Mouse (Mus musculus): ENCODE measurements around the gene Apba2.

Apba2 gene

DNA sequence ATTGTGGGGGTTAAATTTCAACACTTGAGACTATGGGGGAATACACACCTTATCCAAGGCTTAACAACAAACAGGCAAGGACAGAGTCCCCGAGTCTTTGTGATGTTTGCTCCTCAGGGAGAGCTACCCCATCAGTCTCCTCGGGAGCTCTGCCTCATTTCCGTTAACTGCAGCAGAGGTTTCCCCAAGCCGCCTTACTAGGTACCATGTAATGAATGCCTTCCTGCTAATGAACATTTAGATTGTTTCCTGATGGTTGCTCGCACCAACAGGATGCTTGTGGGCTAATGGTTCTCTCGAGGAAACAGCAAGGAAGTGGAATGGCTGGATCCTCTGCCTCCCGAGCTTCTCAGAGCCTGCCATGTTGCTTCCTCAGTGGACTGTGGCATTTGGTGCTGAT lies 155.3 kb downstream of the Apba2 start:
- DNase-seq (ENCODE audit: low read depth, low spot score), result no peak

DNA sequence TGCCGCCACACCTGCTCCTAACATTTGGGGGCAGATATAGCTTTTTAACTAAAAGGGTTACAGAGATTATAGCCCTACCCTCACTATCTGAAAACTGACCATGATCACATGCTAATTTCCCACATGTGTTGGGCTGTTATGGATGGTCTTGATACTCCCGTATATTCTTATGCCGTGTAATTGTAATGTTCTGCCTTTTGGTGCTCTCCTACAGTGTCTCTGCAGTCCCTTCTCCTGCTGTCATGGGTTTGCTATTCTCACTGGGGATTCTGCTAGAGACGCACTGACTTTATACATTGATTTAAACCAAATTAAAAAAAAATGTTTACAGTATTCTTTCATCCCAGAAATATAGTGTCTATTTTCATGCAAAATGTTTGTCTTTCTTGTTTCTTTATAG lies 157.4 kb downstream of the Apba2 start:
- DNase-seq (ENCODE audit: low read depth, low spot score), result no peak

DNA sequence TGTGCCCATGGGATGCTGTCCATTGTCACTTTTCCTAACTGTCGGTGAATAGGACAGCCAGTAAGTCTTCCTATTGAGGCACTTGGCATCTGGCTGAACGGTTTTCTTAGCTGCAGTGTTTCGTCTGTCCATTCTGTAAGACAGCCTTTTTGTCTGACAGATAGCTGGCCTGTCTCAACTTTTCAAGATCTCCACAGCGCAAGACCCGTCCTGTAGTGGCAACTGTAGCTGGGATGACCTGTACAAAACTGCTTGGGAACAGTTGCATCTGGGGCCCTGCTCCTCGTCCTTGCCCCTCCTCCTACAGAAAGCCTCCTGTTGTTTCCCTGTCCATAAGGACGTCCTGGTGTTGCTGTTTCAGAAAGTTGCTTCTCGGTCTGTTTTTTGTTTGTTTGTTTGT lies 157.8 kb downstream of the Apba2 start:
- no peak for DNase-seq (ENCODE audit: low read depth, low spot score)

DNA sequence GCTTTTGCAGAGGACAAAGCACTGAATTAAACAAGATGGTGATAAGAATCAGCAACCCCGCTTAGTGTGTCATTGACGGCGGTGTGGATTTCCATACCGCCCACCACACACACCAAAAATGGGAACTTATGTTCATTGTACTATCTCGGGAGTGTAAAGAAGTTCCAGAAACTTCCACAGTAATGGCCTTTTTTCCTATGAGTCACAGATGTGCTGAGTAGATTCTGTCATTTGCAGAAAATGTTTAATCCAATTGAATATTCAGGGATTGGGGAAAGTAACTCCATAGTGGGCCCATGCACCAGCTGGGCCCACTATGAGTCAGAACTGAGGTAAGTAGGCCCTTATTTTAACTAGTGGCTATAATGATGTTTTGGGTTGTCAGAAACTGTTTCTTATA lies 161.0 kb downstream of the Apba2 start:
- no peak for DNase-seq (ENCODE audit: low read depth, low spot score)

DNA sequence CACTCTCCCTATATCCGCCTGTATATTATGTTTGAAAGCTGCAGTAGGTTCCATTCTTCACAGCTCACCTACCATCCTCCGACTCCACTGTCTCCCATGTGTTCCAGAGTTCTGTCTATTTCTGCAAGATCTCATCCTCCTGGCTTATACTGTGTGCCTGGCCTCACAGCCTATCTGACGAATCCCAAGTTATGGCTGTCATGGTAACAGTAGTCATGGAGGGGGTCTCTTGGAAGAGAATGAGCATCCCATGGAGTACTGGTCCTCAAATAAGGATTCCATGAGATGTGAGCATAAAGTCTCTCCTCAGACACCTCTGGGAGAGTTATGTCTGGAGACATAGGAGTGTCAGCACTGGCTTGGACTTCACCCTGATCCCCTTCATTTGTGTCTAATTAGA lies 162.1 kb downstream of the Apba2 start:
- no peak for DNase-seq (ENCODE audit: low read depth, low spot score)

DNA sequence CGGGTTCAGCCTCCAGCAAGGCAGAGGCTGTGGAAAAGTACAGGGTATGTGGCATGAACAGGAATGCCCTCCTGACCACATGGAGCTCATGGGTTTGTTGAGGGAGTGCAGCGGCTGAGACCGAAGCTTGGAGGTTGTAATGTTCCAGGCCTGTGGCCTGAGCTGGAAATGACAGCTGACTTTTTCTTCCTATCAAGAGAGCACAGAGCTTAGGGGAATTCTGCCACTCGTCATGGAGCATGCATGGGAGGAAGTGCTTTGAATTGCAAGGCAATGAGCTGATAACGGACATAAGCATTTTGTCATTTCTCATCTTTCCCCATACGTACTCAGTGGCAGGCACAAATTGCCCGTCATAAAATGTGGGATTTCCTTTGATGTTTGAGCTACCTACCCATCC lies 163.6 kb downstream of the Apba2 start:
- no peak for DNase-seq (ENCODE audit: low read depth, low spot score)

DNA sequence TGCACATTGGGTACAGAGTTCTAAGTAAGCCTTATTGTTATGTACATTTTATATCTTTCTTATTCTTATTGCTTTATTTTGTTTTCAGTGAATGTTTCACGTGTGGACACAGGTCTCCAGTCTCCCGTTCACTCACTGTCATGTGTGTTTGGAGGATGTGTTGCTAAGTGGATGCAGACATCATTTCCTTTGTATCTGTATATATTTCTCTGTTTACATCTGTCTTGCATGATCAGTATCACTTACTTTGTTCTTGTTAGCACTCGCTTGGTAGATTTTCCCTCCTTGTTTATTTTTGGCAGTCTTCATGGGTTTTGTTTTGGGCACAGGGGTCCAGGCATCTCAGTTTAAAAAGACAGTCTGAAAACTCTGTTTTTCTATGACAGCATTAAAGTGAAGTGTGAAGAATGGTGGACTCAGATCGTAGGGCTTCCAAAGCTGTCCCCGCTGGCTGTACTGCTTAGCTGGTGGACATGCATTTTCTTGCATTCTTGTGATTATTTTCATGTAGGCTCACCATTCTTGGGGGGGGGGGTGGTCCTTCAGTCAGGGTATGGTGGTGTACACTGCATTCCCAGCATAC lies 164.3 kb downstream of the Apba2 start:
- DNase-seq (ENCODE audit: low read depth, low spot score), result no peak

DNA sequence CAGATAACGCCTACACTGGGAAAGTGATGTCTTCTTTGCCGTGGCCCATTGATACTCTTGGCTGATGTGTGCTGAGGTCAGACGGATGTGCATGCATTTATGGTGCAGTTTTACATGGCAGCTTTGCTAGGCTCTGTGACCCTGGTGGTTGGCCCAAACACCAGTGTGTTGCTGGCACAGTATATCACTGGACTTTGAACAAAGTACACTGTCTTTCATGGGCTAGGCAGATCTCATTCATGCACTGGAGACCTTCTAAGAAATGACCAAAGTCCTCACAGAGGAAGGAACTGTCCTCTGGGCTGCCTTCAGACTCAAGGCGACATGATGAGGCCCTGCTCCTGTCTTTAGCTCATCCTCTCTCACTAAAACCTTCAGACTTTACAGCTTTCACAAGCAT lies 166.5 kb downstream of the Apba2 start:
- no peak for DNase-seq (ENCODE audit: low read depth, low spot score)

DNA sequence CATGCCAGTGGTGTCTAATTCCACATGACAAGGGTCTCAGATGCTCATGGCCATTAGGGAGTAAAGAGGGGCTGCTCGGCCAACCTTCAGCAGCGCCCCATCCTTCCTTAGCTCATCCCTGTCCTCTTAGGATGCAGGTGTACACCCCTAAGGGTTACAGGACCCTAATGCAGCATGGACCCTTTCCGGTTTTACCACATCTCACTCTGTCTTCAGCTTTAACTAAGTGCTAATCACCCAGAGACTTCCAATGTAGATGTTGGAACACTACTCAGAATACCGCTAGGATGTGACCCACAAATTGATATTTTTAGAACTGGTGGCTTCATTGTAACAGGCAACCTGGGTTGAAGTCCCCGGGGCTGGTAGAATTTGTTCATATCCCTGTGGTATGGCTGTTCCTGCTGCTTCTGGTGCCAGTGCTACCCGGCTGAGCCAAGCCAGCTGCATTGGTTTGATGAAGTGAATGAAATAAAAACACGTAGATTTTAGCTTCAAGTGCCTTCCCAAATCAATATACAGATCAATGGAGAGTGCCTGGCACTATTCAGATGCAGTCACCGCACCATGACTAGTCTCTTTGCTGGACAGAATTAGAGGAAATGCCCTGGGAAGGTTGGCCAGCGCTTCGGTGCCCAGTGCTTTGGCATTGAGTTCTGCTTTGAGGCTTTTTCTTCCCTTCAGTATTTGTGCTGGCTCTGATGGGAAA lies 178.4 kb downstream of the Apba2 start:
- no peak for DNase-seq (ENCODE audit: low read depth, low spot score)

DNA sequence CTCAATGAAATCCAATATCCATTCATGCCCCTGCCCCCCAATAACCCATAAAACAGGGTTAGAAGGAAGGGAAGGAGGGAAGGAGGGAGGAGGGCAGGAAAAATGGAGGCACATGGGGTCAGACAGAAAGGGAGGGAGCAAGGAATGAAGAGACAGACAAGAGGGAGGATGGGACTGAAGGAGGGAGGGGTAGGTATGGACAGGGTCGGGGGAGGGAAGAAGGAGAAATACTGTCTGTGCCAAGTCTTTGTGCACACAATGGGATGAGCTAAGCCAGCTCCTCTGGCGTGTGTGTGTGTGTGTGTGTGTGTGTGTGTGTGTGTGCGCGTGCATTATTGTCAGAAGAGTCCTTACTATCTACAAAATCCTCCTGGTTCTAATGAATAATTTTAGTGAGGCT lies 183.4 kb downstream of the Apba2 start:
- DNase-seq (ENCODE audit: low read depth, low spot score), result no peak

DNA sequence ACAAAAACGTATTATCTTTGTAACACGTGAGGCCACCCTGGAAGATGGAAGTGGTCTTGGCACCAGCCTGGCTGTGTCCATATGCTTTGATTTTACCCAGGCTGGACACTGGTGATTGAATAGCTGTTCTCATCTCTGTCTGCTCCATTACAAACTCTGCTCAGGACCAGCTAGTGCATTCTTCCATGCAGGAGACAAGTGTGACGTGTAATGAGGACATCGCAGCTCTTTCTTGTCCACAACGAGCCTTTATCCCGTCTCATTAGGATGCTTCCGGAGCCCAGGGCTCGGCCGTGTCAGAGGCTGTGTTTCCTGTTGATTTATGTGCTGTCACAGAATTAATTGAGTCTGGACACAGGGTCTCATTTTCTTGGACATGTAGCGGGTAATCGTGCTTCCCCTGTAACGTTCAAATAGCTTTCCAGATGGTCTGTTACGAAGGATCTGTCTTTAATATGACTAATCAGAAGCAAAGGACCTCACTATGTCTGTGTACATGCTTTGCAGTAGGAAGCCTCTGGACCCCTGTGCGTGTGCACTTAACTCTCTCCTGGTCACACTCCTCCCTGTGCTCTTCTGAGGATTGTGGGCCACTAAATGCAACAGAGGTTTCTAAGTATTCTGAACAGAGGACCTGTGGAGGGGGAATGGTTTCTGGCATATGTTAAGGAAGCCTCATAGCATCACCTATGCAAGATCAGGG lies 186.8 kb downstream of the Apba2 start:
- no peak for DNase-seq (ENCODE audit: low read depth, low spot score)

DNA sequence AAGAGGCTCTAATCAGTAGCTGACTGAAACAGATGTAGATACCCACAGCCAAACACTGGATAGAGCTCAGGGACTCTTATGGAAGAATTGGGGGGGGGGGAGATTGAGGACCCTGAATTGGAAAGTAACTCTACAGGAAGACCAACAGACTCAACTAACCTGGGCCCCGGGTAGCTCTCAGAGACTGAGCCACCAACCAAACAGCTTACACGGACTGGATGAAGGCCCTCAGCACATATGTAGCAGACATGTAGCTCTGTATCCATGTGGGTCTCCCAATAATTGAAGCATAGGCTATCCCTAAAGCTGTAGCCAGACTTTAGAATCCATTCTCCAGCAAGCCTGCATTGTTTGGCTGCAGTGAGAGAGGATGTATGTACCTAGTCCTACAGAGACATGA lies 190.3 kb downstream of the Apba2 start:
- no peak for DNase-seq (ENCODE audit: low read depth, low spot score)

DNA sequence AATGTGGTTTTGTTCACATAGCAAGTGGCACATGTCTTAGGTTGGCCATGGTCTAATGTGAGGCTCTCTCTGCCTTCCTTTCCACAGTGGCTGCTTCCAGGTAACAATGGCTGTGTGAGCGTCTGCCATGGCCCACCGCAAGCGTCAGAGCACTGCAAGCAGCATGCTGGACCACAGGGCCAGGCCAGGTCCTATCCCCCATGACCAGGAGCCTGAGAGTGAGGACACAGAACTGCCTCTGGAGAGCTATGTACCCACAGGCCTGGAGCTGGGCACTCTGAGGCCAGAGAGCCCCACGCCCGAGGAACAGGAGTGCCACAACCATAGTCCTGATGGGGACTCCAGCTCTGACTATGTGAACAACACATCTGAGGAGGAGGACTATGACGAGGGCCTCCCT lies 193.4 kb downstream of the Apba2 start:
- no peak for DNase-seq (ENCODE audit: low read depth, low spot score)

DNA sequence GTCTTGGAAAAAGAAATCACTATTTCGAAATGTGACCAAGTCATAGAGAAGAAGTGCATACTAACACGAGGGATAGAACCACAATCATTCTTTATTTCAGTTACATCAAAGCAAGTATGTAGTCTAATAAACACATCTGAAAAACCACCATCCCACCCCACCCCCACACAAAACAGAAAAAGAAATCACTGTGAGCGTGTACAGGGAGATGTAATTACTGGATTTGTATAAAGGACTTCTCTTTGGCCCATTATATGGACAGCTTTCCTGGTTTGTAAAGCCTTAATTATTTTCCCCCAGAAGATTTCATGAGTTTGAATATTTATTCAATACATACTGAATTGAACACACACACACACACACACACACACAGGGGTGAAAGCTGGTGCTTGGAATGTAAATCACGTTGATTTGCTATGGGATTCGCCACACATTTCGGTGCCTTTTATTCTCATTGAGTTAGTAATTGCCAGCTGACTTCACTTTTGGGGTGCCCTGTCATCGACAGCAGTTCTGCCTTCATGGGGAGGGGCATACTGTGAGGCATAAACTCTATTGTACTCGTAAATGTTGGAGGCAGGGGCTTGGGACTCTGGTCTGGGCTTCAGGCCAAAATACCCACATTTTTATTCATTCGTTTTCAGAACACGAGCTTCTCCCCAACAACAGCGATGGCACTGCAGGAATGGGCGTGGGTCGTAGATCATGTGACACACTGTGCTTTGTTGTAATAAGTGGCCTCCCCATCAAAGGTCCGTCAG lies 195.2 kb downstream of the Apba2 start:
- DNase-seq (ENCODE audit: low read depth, low spot score), result no peak

DNA sequence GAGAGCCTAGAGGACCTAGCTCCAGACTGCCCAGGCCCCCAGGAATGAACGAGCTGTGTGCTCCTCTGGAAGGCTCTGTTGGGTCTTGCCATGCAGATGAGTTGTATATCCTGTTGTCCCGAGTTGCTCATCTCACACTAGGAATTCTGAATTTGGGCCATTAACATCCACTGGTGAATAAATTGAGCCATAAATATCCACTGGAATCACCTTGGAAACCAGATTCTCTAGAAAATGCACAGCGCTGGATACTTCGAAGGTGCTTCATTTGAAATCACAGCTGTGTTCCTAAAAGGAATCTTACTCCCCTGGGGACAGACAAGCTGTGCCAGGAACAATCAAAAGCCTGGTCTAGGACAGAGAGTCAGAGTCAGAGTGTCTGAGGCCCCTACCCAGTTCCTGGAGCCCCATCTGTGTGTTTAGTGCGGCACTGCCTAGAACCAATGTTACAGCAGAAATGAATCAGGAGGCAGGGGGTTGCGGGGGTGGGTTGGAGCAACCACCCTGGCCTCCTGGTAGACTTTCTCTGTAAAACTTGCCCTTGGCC lies 196.4 kb downstream of the Apba2 start:
- DNase-seq (ENCODE audit: low read depth, low spot score), result no peak

DNA sequence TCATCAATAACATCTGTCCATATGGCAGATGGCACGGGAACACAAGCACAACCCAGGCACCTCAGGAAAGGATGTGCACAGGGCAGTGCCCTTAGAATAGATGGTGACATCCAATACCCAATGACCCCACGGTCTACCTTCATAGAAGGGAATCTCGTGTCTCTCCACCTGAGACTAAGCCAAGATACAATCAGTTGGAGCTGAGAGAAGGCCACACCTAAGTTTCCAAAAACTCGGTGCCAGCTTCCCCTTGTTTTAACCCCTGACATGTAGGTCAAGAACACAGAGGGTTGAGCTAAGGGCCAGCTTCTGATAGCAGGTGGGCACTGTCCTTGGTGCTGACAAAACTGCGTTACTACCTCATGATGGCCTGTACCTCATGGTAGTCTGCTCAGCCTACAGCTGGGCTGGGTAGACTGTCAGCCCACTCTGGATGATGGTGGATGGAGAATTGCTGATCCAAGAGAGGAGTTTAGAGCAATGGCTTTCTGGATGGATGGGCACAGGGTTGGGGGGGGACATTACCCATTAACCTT lies 202.6 kb downstream of the Apba2 start:
- no peak for DNase-seq (ENCODE audit: low read depth, low spot score)

DNA sequence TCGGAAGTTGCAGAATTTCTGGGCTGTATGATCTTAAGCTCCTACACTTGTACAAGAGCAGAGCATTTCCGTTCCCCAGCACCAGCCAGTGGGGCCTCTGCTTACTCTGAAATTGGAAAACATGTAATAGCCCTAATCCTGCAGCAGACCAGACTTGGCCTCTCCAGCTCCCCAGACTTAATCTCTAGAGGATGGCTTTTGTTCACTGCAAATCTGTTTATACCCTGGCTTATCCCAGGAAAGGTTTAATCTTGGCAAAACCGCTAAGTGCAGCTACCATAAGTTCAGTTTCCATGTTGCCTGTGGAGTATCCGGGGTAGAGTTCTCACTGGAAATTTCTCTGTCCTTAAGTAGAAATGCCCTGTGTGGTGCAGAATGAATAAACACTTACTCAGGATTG lies 206.7 kb downstream of the Apba2 start:
- DNase-seq (ENCODE audit: low read depth, low spot score), result no peak

DNA sequence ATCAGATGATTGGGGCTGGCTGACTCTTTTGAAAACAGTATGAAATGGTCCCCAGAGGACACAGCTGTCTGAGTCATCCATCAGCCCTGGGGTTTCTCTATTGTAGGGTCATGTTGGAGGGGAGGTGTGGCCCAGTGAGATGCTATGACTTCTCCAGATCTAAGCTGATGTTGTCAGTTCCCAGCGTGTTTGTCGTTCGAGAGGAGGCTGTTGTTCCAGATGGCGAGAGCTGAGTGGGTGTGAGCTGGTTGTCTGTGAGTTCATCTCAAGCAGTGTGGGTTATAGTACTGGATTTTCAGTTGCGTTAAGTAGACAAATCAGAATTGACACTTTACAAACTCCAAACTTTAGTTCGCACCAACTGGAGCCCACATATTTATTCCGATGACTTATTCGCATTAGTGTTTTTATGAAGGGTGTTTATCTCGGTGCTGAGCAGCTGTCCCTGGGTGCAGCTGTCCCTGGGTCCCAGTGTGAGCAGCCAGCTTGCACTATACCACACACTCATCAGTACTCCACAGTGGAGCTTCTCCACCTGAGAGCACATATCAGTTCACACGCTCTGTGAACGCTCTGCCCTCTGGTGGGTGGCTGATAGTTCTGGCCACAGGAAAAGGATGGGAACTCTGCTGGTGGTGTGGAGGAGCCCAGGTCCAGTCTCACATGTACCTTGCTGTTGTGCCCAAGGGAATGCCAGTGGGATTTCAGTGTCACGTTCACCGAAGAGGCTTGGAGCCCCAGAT lies 208.2 kb downstream of the Apba2 start:
- DNase-seq (ENCODE audit: low read depth, low spot score), result no peak

DNA sequence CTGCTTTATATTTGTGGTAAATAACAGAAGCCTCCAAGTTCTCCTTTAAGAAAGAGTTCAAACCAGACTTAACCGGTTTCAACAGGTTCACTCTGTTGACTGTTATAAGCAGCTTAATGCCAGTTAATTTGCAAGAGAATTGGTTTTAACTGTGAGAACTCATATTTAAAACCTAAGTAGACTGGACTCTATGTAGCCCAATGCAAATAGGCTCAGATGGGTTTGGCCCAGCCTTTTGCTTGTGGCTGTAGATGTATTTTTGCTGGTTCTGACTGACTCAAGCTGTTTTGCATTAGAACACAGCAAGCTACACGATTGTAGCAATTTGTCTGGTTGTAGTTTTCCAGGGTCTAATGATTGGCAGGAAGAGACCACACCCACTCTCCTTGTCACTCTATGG lies 214.8 kb downstream of the Apba2 start:
- DNase-seq (ENCODE audit: low read depth, low spot score), result no peak

DNA sequence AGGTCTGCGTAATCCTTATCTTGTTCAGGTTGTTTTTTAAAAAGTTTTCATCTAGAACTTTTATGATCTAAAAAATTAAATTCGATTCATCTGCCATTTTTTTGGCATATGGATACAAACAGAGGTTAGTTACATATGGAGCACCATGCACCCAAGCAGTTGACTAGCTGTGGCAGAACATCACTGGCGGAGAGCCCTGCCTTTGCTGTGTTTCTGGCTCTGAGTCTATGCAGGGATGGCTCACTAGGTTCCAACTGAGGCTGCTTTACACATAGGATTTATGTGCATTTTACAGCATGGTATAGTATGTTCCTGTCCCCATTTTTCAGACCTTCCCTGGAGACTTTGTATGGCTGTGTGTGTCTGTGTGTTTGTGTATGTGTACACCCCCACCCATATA lies 221.8 kb downstream of the Apba2 start:
- DNase-seq (ENCODE audit: low read depth, low spot score), result no peak

DNA sequence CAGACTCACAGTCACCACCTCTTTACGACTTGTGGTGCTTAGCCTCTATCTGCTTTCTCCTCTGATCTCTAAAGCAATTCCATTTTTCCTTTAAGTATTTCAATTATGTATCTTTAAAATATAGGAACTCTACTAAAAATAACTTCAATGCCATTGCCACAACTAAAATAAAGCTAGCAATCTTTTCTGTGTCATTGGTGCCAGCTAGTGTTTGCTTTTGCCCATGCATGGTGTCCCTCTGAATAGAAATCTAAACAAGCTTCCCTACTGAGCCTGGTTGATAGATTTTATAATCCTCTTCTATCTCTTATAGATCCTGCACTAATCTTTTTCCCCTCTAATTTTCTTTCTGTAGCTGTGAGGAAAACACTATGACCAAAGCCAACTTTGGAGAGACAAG lies 222.9 kb downstream of the Apba2 start:
- no peak for DNase-seq (ENCODE audit: low read depth, low spot score)

Measured in WW6 (cell line).